Mouse (Mus musculus): Measurements from ENCODE around the gene Adamts14. TPM values are rescaled to one million over a fixed set of nuclear protein-coding genes. Genes with fewer than 3 reads are reported as not detected.

The Adamts14 gene
- polyA plus RNA-seq (2012; rRNA removed): 0.91 and 1.0 TPM in 2 replicates

DNA sequence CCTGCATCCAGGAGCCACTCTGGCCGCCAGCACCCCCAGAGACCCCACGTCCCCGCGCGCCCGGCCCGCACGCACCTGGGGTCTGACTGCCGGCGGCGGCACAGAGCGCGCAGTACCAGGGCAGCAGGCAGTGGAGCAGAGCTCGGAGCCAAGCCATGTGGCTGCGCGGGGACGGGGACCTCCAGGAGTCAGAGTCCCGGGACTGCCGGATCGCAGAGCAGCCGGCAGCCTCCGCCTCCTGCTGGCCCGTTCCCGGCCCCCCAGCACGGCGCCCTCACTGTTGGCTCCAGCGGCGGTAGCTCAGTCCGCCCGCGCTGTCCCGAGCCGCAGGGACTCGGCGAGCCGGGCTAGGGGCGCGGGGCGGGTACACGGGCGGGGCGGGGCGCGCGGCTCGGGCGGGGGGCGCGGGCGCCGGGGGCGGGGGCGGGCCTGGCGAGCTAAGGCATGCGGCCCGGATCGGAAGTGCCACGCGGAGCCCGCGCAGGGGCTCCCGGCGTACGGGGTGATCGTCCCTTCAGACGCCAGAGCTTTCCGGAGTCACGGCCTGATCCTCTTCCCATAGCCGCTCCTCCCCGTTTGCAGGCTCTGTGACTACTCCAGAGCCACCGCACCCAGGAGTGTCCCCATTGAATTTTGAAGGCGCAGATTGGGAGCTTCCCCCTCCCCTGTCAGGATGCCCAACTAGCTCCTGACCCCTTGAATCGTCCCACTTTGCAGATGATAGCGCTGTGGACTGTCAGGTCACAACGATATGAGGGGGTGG lies at the start of gene Adamts14:
Adamts14 (minus strand) TSS at position 358 of the 763 bp plus-strand sequence.

DNA sequence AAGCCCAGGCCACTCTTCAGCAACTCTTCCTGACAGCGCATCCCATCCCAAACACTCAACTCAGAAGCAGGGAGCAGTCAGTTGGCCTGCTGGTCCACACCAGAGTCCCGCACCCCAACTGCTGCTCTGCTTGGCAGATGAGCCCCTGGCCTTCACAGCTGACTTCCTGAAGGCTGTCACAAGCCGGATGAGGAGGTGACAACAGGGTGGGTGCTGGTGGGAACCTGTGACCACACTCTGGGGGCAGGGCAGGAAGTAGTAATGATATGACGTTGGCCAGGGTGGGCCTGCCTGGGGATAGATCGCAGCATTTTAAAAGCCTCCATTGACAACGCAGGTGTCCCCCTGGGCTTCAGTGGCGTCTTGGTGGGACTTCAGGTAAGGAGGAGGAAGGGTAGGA lies 24.2 kb upstream of the Adamts14 start, which contains the start of gene Prf1:
Prf1 (plus strand) TSS at position 357 of the 400 bp plus-strand sequence.

DNA sequence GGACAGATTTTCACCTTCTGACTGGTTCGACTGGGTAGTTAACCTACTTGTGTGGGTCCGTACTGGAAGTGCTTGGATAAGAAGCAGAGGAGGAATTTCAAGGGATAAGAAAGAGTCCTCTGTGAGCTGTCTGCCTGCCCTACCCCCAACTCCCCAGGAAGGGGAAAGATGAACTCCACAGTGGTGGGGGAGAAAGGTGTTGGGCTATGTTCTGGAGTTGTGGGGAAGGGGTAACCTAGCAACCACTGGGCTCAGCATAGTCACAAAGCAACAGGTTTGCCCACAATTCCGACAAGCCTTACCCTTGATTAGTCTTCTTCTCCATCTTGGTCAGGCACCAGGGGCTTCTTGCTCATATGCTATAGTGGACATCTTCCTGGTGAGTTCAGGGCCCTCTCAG lies 101.6 kb downstream of the Adamts14 start, which contains the start of gene Tbata:
Tbata (plus strand) TSS at position 301 of the 400 bp plus-strand sequence.

DNA sequence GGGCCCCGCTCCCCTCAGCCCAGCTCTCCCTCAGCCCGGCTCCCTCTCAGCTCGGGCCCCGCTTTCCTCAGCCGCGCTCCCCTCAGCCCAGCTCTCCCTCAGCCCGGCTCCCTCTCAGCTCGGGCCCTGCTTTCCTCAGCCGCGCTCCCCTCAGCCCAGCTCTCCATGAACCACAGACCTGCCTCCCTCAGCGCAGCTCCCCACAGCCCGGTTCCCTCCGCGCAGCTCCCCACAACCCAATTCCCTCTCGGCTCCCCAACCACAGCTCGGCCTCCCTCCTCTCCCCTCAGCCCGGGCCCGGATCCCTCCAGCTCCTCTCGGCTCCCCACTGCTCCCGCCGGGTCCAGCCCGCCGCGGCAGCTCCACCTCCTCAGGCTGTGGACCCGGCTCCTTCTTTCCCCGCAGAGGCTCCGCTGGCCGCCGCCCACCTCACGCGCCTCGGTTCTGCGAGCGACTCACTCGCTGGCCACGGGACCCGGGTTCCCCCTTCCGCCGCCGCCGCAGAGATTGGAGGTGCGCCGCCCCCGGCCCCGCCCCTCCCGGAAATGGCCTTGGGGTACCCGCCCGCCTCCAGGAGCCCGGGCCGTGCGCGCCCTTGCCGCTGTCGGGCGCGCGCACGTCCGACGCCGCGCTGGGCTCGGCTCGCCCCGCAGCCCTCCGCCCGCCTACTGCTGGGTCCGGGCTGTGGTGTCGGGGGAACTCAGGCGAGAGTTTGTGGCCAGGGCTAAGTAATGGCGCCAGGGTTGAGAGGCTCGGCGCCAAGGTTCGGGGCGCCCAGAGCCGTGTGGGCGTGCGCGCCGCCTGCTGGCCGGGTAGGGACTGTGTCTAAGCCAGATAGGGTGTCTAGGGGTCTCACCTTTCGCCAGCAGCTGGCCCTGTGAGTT lies 125.8 kb downstream of the Adamts14 start, which contains the start of gene Sgpl1:
Sgpl1 (minus strand) TSS at position 547 of the 884 bp plus-strand sequence.

Other genes with a start within 250 kb of the Adamts14 start
- 9.8 and 10.2 TPM in 2 replicates for gene Pcbd1, start 184.1 kb downstream of the Adamts14 start, polyA plus RNA-seq (2012; rRNA removed)
- gene Sgpl1, start 125.7 kb downstream of the Adamts14 start, polyA plus RNA-seq (2012; rRNA removed): 10.8 and 10.9 TPM in 2 replicates
- gene Tbata, start 101.5 kb downstream of the Adamts14 start, polyA plus RNA-seq (2012; rRNA removed): 0.13 TPM in 1 of 2 replicates, not detected in the other
- 0.03 TPM in 1 of 2 replicates, not detected in the other for gene Prf1, start 24.4 kb upstream of the Adamts14 start, polyA plus RNA-seq (2012; rRNA removed)
- 4.5 and 6.7 TPM in 2 replicates for gene Pald1, start 110.1 kb upstream of the Adamts14 start, polyA plus RNA-seq (2012; rRNA removed)
- gene Nodal, start 144.5 kb upstream of the Adamts14 start, polyA plus RNA-seq (2012; rRNA removed): 0.05 and 0.09 TPM in 2 replicates
- 34.9 and 39.0 TPM in 2 replicates for gene Eif4ebp2, start 179.2 kb upstream of the Adamts14 start, polyA plus RNA-seq (2012; rRNA removed)
- 8.6 and 10.9 TPM in 2 replicates for gene Lrrc20, start 202.4 kb upstream of the Adamts14 start, polyA plus RNA-seq (2012; rRNA removed)